Mouse (Mus musculus) C2C12 (cell line): ENCODE measurements at regions not wholly inside any gene's neighbourhood (a gene's known extent, or its start where the extent isn't known, plus 50 kb on each side); places are given as distances from the start of the nearest gene placed in this dataset.

Experiments used
- CEBPB ChIP-seq: IDR thresholded peaks from one replicate; pipeline ENCODE4 v1.6.1; 2011; ENCODE audit warnings: low read depth, mild to moderate bottlenecking, control low read depth, moderate library complexity
- CTCF ChIP-seq: IDR thresholded peaks from one replicate; pipeline ENCODE4 v1.5.1; 2011; ENCODE audit not compliant: control insufficient read depth, insufficient read depth, insufficient read length
- MAX ChIP-seq: IDR thresholded peaks from one replicate; pipeline ENCODE4 v1.6.1; 2011; ENCODE audit warnings: mild to moderate bottlenecking, control low read depth
- MYOD1 ChIP-seq: IDR thresholded peaks from one replicate; pipeline ENCODE4 v1.6.1; 2011; ENCODE audit warnings: low read depth; ENCODE audit not compliant: control insufficient read depth, insufficient read length
- USF1 ChIP-seq: IDR thresholded peaks from one replicate; pipeline ENCODE4 v1.6.1; 2011; ENCODE audit warnings: low read depth, mild to moderate bottlenecking, control low read depth, moderate library complexity

DNA sequence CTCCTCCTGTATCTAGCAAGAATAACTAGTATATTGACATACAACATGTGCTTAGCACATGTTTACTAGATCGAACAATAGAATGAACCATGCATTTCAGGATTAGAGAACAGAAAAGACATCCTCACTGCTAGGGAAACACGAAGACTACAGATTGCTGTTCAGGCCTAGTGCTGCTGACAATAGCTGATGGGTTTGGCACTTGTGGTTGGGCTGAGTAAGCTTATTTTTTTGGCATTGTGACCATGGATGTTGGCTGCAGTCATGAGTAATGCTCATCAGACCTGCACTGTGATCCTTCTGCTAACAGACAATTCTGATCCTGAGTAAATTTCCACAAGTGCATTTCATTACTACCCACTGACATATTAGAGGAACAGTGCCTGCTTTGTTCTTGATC is 117.7 kb upstream of the Kcnip4 start:
- TF ChIP-seq CTCF (no peak), USF1 (no peak), MYOD1 (no peak), CEBPB (no peak), MAX (no peak)
